Mouse (Mus musculus): Measurements from ENCODE around the gene Cdk8. TPM values are rescaled to one million over a fixed set of nuclear protein-coding genes. Genes with fewer than 3 reads are reported as not detected.

Cdk8 gene
- total and polyA plus RNA-seq, 3 experiments: 28.3 to 160 (median 67.0) TPM

DNA sequence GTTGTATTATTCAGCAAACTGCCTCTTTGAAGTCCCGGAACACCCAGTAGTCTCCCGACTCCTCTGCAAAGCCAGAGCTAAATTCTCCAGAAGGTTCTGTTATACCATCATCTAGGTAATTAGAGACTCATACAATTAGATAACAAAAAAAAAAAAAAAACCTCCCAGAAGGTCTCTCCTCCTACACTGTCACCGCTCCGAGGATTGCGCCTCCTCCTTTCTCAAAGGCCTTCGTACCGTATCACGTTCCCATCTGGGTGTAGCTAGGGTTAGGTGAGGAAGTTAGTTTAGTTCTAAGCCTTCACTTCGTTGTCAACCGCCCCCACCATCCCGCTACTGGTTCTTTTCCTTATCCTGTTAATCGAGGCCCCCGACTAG lies 10.5 kb upstream of the Cdk8 start:
- TF ChIP-seq TAL1 (conservative IDR thresholded peaks at IDR 0.05; ENCODE audit: low read depth, low read length): no peak
- no peak for TF ChIP-seq POLR2AphosphoS5 (IDR thresholded peaks at IDR 0.05; ENCODE audit: insufficient replicate concordance, low read depth, low read length)
- TF ChIP-seq GATA1 (IDR thresholded peaks at IDR 0.05; ENCODE audit: borderline replicate concordance, low read length): no peak
- no peak for TF ChIP-seq CTCF (IDR thresholded peaks at IDR 0.05; ENCODE audit: low read depth, low read length)
- TF ChIP-seq GATA2 (IDR thresholded peaks at IDR 0.05; ENCODE audit: borderline replicate concordance, low read depth, low read length): no peak
- H3K36me3 ChIP-seq (replicated peaks): peaks cover 37% of the 10 kb centered on the region
- no peaks in the 10 kb centered on the region for H3K27me3 ChIP-seq (ENCODE audit: insufficient read depth, low read length)
- no peaks in the 10 kb centered on the region for H3K9me3 ChIP-seq (replicated peaks)
- ATAC-seq (ENCODE audit: extremely low read depth, insufficient number of reproducible peaks, low FRiP score, poor library complexity, severe bottlenecking) (peak; percentile 60), DNase-seq (ENCODE audit: low spot score) (no peak)
- H3K4me1 ChIP-seq (ENCODE audit: insufficient read depth, low read depth, low read length): peaks cover 27% of the 10 kb centered on the region
- H3K4me3 ChIP-seq (ENCODE audit: low read depth, low read length): peak overlapping the region; percentile 81

DNA sequence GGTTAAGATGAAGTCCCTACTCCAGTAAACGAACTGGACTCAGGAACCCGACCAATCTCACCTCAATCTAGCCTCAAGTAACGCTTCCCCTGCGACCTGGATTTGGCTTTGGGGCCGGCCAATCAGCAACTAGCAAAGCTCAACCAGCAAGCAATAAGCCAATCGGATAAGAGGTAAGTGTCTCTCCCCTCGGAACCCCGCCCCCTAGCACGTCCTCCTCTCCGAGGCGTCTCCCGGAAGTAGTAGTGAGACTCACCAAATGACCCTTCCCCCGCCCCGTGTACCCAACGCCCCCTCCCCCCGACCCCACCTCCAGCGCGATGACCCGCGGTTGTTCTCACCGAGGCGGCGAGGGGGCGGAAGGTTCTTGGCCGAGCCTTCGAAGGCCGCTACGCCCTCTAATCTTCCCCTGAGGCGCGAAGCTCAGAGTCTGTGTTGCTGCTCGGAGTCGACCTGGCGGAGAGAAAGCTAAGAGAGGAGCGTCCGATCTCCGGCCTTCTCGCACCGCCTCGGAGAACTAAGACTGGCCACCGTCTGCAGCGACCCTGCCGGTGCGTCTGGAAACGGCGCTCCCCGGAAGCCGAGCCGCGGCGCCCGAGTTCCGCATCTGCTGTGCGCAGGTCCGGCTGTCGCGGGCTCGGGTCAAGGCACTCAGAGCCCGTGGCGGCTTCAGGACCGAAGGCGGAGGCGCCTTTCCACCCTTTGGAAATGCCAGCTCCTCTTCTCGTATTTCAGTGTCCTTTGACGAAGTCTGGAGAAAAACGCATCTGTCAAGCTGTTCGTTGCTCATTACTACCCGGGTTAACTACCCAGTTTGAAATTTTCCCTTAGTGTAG lies 9.9 kb upstream of the Cdk8 start, which contains the start of gene Rnf6:
TSS of gene Rnf6 (minus strand) at position 677 of the 836 bp plus-strand sequence.
- no peak for TF ChIP-seq TAL1 (conservative IDR thresholded peaks at IDR 0.05; ENCODE audit: low read depth, low read length)
- no peak for TF ChIP-seq CTCF (IDR thresholded peaks at IDR 0.05; ENCODE audit: low read depth, low read length)
- TF ChIP-seq GATA2 (IDR thresholded peaks at IDR 0.05; ENCODE audit: borderline replicate concordance, low read depth, low read length): no peak
- TF ChIP-seq POLR2AphosphoS5 (IDR thresholded peaks at IDR 0.05; ENCODE audit: insufficient replicate concordance, low read depth, low read length): no peak
- no peak for TF ChIP-seq GATA1 (IDR thresholded peaks at IDR 0.05; ENCODE audit: borderline replicate concordance, low read length)

GRCm38 (mm10) chr5:146221722-146222121 lies 9.3 kb upstream of the Cdk8 start:
- H3K27me3 ChIP-seq (ENCODE audit: insufficient read depth, low read length): no peaks in the 10 kb centered on the region
- no peak for TF ChIP-seq POLR2AphosphoS5 (IDR thresholded peaks at IDR 0.05; ENCODE audit: insufficient replicate concordance, low read depth, low read length)
- TF ChIP-seq GATA1 (IDR thresholded peaks at IDR 0.05; ENCODE audit: borderline replicate concordance, low read length): no peak
- TF ChIP-seq GATA2 (IDR thresholded peaks at IDR 0.05; ENCODE audit: borderline replicate concordance, low read depth, low read length): no peak
- no peak for TF ChIP-seq TAL1 (conservative IDR thresholded peaks at IDR 0.05; ENCODE audit: low read depth, low read length)
- no peak for TF ChIP-seq CTCF (IDR thresholded peaks at IDR 0.05; ENCODE audit: low read depth, low read length)
- no peaks in the 10 kb centered on the region for H3K9me3 ChIP-seq (replicated peaks)
- H3K4me3 ChIP-seq (ENCODE audit: low read depth, low read length): peak overlapping the region; percentile 81
- peaks cover 28% of the 10 kb centered on the region for H3K36me3 ChIP-seq (replicated peaks)
- peaks cover 27% of the 10 kb centered on the region for H3K4me1 ChIP-seq (ENCODE audit: insufficient read depth, low read depth, low read length)
- ATAC-seq (ENCODE audit: extremely low read depth, insufficient number of reproducible peaks, low FRiP score, poor library complexity, severe bottlenecking) (no peak), DNase-seq (ENCODE audit: low spot score) (no peak)

More for the DNA sequence above, 9.9 kb upstream of the Cdk8 start, which contains the start of gene Rnf6:
- Histone ChIP-seq H3K36me3 (replicated peaks) (peaks cover 31% of the 10 kb centered on the region), H3K27me3 (ENCODE audit: insufficient read depth, low read length) (no peaks in the 10 kb centered on the region), H3K4me1 (ENCODE audit: insufficient read depth, low read depth, low read length) (peaks cover 27% of the 10 kb centered on the region), H3K4me3 (ENCODE audit: low read depth, low read length) (peak within 1 kb of the TSS; percentile 81), H3K9me3 (replicated peaks) (no peaks in the 10 kb centered on the region)
- DNase-seq (ENCODE audit: low spot score): peak; percentile 95
- ATAC-seq (ENCODE audit: extremely low read depth, insufficient number of reproducible peaks, low FRiP score, poor library complexity, severe bottlenecking): peak; percentile 98

DNA sequence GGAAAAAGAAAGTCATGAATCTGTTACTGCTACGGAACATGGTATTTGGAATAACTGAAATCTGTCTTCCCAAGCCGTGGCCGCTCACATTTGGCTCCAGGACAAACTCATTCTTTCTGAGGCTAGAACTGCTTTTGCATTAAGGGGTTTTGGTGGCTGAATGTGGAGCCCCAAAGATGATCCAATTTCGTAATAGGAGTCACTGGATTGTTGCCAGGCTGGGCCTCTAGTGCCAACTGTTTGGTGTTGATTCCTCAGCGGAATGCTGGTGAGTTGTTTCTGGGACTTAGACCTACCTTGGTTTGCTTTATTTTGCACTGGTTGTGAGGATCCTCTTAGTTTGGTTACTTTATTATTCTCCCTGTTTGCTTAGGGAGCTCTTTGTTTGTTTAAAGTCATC lies 7.2 kb upstream of the Cdk8 start:
- peaks cover 10% of the 10 kb centered on the region for H3K36me3 ChIP-seq (replicated peaks)
- ATAC-seq (ENCODE audit: extremely low read depth, insufficient number of reproducible peaks, low FRiP score, poor library complexity, severe bottlenecking): no peak
- H3K4me3 ChIP-seq (ENCODE audit: low read depth, low read length): no peak overlapping the region
- TF ChIP-seq TAL1 (conservative IDR thresholded peaks at IDR 0.05; ENCODE audit: low read depth, low read length) (no peak), CTCF (IDR thresholded peaks at IDR 0.05; ENCODE audit: low read depth, low read length) (no peak), GATA2 (IDR thresholded peaks at IDR 0.05; ENCODE audit: borderline replicate concordance, low read depth, low read length) (no peak), POLR2AphosphoS5 (IDR thresholded peaks at IDR 0.05; ENCODE audit: insufficient replicate concordance, low read depth, low read length) (no peak)
- H3K27me3 ChIP-seq (ENCODE audit: insufficient read depth, low read length): no peaks in the 10 kb centered on the region
- no peaks in the 10 kb centered on the region for H3K9me3 ChIP-seq (replicated peaks)
- no peak for DNase-seq (ENCODE audit: low spot score)
- peaks cover 25% of the 10 kb centered on the region for H3K4me1 ChIP-seq (ENCODE audit: insufficient read depth, low read depth, low read length)

DNA sequence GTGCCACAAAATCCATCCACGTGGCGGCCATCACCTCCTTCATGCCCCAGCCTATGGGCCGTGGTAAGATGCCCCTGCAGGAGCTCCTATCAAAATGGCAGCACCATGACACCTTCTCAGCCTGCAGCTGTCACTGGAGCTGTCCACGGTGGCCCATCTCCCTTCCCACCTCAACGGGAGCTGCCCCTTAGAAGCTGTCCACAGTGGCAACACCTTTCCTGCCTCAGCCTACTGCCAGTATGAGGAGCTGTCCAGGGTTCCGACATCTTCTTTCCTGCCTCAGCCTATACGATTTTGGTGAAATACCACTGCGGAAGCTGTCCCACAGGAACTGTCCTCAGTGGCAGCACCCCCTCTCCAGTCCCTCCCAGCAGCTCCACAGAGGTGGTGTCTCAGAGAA lies 3.5 kb upstream of the Cdk8 start:
- no peak for TF ChIP-seq TAL1 (conservative IDR thresholded peaks at IDR 0.05; ENCODE audit: low read depth, low read length)
- no peak for TF ChIP-seq CTCF (IDR thresholded peaks at IDR 0.05; ENCODE audit: low read depth, low read length)
- no peak for TF ChIP-seq POLR2AphosphoS5 (IDR thresholded peaks at IDR 0.05; ENCODE audit: insufficient replicate concordance, low read depth, low read length)
- TF ChIP-seq GATA2 (IDR thresholded peaks at IDR 0.05; ENCODE audit: borderline replicate concordance, low read depth, low read length): no peak
- TF ChIP-seq GATA1 (IDR thresholded peaks at IDR 0.05; ENCODE audit: borderline replicate concordance, low read length): no peak
- ATAC-seq (ENCODE audit: extremely low read depth, insufficient number of reproducible peaks, low FRiP score, poor library complexity, severe bottlenecking): no peak
- Histone ChIP-seq H3K4me1 (ENCODE audit: insufficient read depth, low read depth, low read length) (peaks cover 22% of the 10 kb centered on the region), H3K4me3 (ENCODE audit: low read depth, low read length) (no peak overlapping the region), H3K36me3 (replicated peaks) (no peaks in the 10 kb centered on the region), H3K9me3 (replicated peaks) (no peaks in the 10 kb centered on the region), H3K27me3 (ENCODE audit: insufficient read depth, low read length) (no peaks in the 10 kb centered on the region)
- no peak for DNase-seq (ENCODE audit: low spot score)

DNA sequence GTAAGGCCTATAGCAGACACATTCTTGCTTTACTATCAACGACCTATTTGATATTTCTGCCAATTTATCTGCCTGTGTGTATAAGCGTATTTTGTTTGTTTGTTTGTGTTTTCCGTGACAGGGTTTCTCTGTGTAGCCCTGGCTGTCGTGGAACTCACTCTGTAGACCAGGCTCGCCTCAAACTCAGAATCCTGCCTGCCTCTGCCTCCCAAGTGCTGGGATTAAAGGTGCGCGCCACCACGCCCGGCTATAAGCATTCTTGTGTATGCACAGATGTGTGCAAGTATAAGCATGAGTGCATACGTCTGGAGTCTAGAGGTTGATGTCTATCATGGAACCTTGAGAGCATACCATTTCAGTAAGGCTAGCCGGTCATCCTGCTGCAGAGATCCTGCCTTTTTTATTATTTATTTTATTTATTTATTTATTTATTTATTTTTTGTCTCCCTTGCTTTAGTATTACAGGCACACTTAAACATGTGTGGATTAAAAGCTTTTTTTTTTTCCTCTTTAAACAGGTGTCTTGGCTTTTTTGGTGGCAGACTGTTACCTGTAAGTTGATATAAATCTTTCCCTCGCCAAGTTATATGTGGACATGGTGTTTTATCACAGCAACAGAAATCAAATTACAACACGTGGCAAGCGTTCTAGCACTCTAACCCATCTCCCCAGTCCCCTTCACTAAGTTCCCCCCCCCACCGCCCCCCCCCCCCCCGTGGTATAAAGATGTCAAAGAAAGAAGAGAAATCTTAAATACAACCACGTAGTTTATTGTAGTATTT lies 970 bp upstream of the Cdk8 start:
- Histone ChIP-seq H3K4me1 (ENCODE audit: insufficient read depth, low read depth, low read length) (peaks cover 23% of the 10 kb centered on the region), H3K27me3 (ENCODE audit: insufficient read depth, low read length) (no peaks in the 10 kb centered on the region), H3K9me3 (replicated peaks) (no peaks in the 10 kb centered on the region), H3K36me3 (replicated peaks) (no peaks in the 10 kb centered on the region), H3K4me3 (ENCODE audit: low read depth, low read length) (peak overlapping the region; percentile 83)
- DNase-seq (ENCODE audit: low spot score) (no peak), ATAC-seq (ENCODE audit: extremely low read depth, insufficient number of reproducible peaks, low FRiP score, poor library complexity, severe bottlenecking) (no peak)
- TF ChIP-seq TAL1 (conservative IDR thresholded peaks at IDR 0.05; ENCODE audit: low read depth, low read length) (no peak), POLR2AphosphoS5 (IDR thresholded peaks at IDR 0.05; ENCODE audit: insufficient replicate concordance, low read depth, low read length) (no peak), CTCF (IDR thresholded peaks at IDR 0.05; ENCODE audit: low read depth, low read length) (no peak), GATA1 (IDR thresholded peaks at IDR 0.05; ENCODE audit: borderline replicate concordance, low read length) (no peak), GATA2 (IDR thresholded peaks at IDR 0.05; ENCODE audit: borderline replicate concordance, low read depth, low read length) (no peak)

All from G1E (cell line).